Mouse (Mus musculus) limb, embryonic 10.5 days (tissue): ENCODE results near the gene Chtop. TPM values are rescaled to one million over a fixed set of nuclear protein-coding genes. Genes with fewer than 3 reads are reported as not detected.

Experiments used
- polyA plus RNA-seq: library from polyadenylated mRNA; unstranded; fragments of >200 nt; fragmentation: Nextera tagmentation; extraction: Ambion mirVana; gene quantifications from 2 replicates; pipeline ENCODE4 v1.2.1, GENCODE M21; 2016

Chtop gene
- polyA plus RNA-seq, 1 experiment from 2014 or later = 194 TPM

Other genes with a start within 250 kb of the Chtop start
- 3.4 and 5.1 TPM in 2 replicates for gene Dennd4b, start 244.3 kb downstream of the Chtop start, polyA plus RNA-seq
- 14.3 and 15.6 TPM in 2 replicates for gene Gatad2b, start 216.3 kb downstream of the Chtop start, polyA plus RNA-seq
- 37.4 and 41.9 TPM in 2 replicates for gene Slc27a3, start 119.6 kb downstream of the Chtop start, polyA plus RNA-seq
- 53.3 and 53.5 TPM in 2 replicates for gene Ints3, start 75.9 kb downstream of the Chtop start, polyA plus RNA-seq
- gene Npr1, start 43.6 kb downstream of the Chtop start, polyA plus RNA-seq = 3.5 and 4.7 TPM in 2 replicates
- 374 and 379 TPM in 2 replicates for gene Ilf2, start 33.4 kb downstream of the Chtop start, polyA plus RNA-seq
- 49.1 and 60.3 TPM in 2 replicates for gene Snapin, start 18.5 kb downstream of the Chtop start, polyA plus RNA-seq
- gene S100a1, start 4.9 kb upstream of the Chtop start, polyA plus RNA-seq = 4.6 and 5.3 TPM in 2 replicates
- gene S100a13, start 4.9 kb upstream of the Chtop start, polyA plus RNA-seq = 8.5 and 10.3 TPM in 2 replicates
- 0.30 TPM in 1 of 2 replicates, not detected in the other for gene S100a14, start 17.4 kb upstream of the Chtop start, polyA plus RNA-seq
- 40.1 and 40.8 TPM in 2 replicates for gene S100a16, start 27.8 kb upstream of the Chtop start, polyA plus RNA-seq
- 0.98 TPM in 1 of 2 replicates, not detected in the other for gene S100a3, start 51.1 kb upstream of the Chtop start, polyA plus RNA-seq
- not detected in 2 replicates for gene S100a2, start 80.7 kb upstream of the Chtop start, polyA plus RNA-seq
- gene Gm42674, start 92.4 kb upstream of the Chtop start, polyA plus RNA-seq = not detected in 2 replicates
- 0.34 and 0.64 TPM in 2 replicates for gene S100a4, start 94.3 kb upstream of the Chtop start, polyA plus RNA-seq
- not detected in 2 replicates for gene S100a5, start 99.0 kb upstream of the Chtop start, polyA plus RNA-seq
- 11.4 and 11.6 TPM in 2 replicates for gene S100a6, start 103.4 kb upstream of the Chtop start, polyA plus RNA-seq
- gene S100a7a, start 144.5 kb upstream of the Chtop start, polyA plus RNA-seq = not detected in 2 replicates
- 1.2 TPM in 1 of 2 replicates, not detected in the other for gene S100a8, start 159.5 kb upstream of the Chtop start, polyA plus RNA-seq
- gene S100a9, start 186.2 kb upstream of the Chtop start, polyA plus RNA-seq = 0.73 TPM in 1 of 2 replicates, not detected in the other
- gene Pglyrp4, start 217.4 kb upstream of the Chtop start, polyA plus RNA-seq = not detected in 2 replicates